Mouse (Mus musculus): ENCODE measurements around the gene Arhgap6. TPM values are rescaled to one million over a fixed set of nuclear protein-coding genes. Genes with fewer than 3 reads are reported as not detected.
A peak's percentile ranks its signal among the peaks of the same experiment; 100 is the strongest.

The Arhgap6 gene
- polyA plus RNA-seq, 1 experiment from 2014 or later: 16.5 TPM

GRCm38 (mm10) chrX:169123115-169123772 lies 328.3 kb downstream of the Arhgap6 start:
- peak overlapping the region; percentile 82 for H3K27ac ChIP-seq
- no peaks in the 10 kb centered on the region for H3K36me3 ChIP-seq (ENCODE audit: inconsistent target)
- 0 out of 2 replicates have a peak overlapping the region, but pooled peaks have one; percentile 3 for H3K4me3 ChIP-seq (ENCODE audit: inconsistent target)
- H3K79me2 ChIP-seq (ENCODE audit: inconsistent target): no peaks in the 10 kb centered on the region
- WGBS (ENCODE audit: missing documents): 26% methylated on average over 2 of the region's 4 CpGs

GRCm38 (mm10) chrX:169123773-169124151 lies 328.9 kb downstream of the Arhgap6 start:
- 16% methylated on average over 3 of the region's 3 CpGs for WGBS (ENCODE audit: missing documents)
- peak overlapping the region; percentile 82 for H3K27ac ChIP-seq

GRCm38 (mm10) chrX:169139758-169140157 lies 344.9 kb downstream of the Arhgap6 start:
- Histone ChIP-seq H3K27ac (no peak overlapping the region), H3K36me3 (ENCODE audit: inconsistent target) (no peaks in the 10 kb centered on the region), H3K4me3 (ENCODE audit: inconsistent target) (no peak overlapping the region), H3K79me2 (ENCODE audit: inconsistent target) (no peaks in the 10 kb centered on the region)
- 83% methylated on average over 7 of the region's 7 CpGs for WGBS (ENCODE audit: missing documents)

More at GRCm38 (mm10) chrX:169123773-169124151, 328.9 kb downstream of the Arhgap6 start:
- Histone ChIP-seq H3K79me2 (ENCODE audit: inconsistent target) (no peaks in the 10 kb centered on the region), H3K4me3 (ENCODE audit: inconsistent target) (0 out of 2 replicates have a peak overlapping the region, but pooled peaks have one; percentile 3), H3K36me3 (ENCODE audit: inconsistent target) (no peaks in the 10 kb centered on the region)

GRCm38 (mm10) chrX:169140467-169140866 lies 345.6 kb downstream of the Arhgap6 start:
- WGBS (ENCODE audit: missing documents): 94% methylated on average over 9 of the region's 9 CpGs
- Histone ChIP-seq H3K4me3 (ENCODE audit: inconsistent target) (no peak overlapping the region), H3K79me2 (ENCODE audit: inconsistent target) (no peaks in the 10 kb centered on the region), H3K27ac (no peak overlapping the region), H3K36me3 (ENCODE audit: inconsistent target) (no peaks in the 10 kb centered on the region)

- no peak overlapping the region for H3K4me3 ChIP-seq (ENCODE audit: inconsistent target)
- no peaks in the 10 kb centered on the region for H3K36me3 ChIP-seq (ENCODE audit: inconsistent target)
- no peaks in the 10 kb centered on the region for H3K79me2 ChIP-seq (ENCODE audit: inconsistent target)
- H3K27ac ChIP-seq: no peak overlapping the region
Observed at GRCm38 (mm10) chrX:169153805-169154204, 358.9 kb downstream of the Arhgap6 start.

- WGBS (ENCODE audit: missing documents): 58% methylated on average over 4 of the region's 6 CpGs
- no peaks in the 10 kb centered on the region for H3K79me2 ChIP-seq (ENCODE audit: inconsistent target)
- no peak overlapping the region for H3K27ac ChIP-seq
- no peaks in the 10 kb centered on the region for H3K36me3 ChIP-seq (ENCODE audit: inconsistent target)
- no peak overlapping the region for H3K4me3 ChIP-seq (ENCODE audit: inconsistent target)
Observed at GRCm38 (mm10) chrX:169158385-169158784, 363.5 kb downstream of the Arhgap6 start.

GRCm38 (mm10) chrX:169170981-169171380 lies 376.1 kb downstream of the Arhgap6 start:
- H3K79me2 ChIP-seq (ENCODE audit: inconsistent target): no peaks in the 10 kb centered on the region
- H3K4me3 ChIP-seq (ENCODE audit: inconsistent target): no peak overlapping the region
- WGBS (ENCODE audit: missing documents): 92% methylated on average over 2 of the region's 2 CpGs
- no peaks in the 10 kb centered on the region for H3K36me3 ChIP-seq (ENCODE audit: inconsistent target)
- no peak overlapping the region for H3K27ac ChIP-seq

GRCm38 (mm10) chrX:169173796-169174195 lies 378.9 kb downstream of the Arhgap6 start:
- Histone ChIP-seq H3K36me3 (ENCODE audit: inconsistent target) (no peaks in the 10 kb centered on the region), H3K79me2 (ENCODE audit: inconsistent target) (no peaks in the 10 kb centered on the region), H3K4me3 (ENCODE audit: inconsistent target) (no peak overlapping the region), H3K27ac (no peak overlapping the region)
- no CpG with 5 or more reads among the region's 1 CpGs for WGBS (ENCODE audit: missing documents)

GRCm38 (mm10) chrX:169178634-169179033 lies 383.7 kb downstream of the Arhgap6 start:
- WGBS (ENCODE audit: missing documents): 71% methylated on average over 1 of the region's 2 CpGs
- Histone ChIP-seq H3K79me2 (ENCODE audit: inconsistent target) (no peaks in the 10 kb centered on the region), H3K4me3 (ENCODE audit: inconsistent target) (no peak overlapping the region), H3K36me3 (ENCODE audit: inconsistent target) (no peaks in the 10 kb centered on the region), H3K27ac (no peak overlapping the region)

- Histone ChIP-seq H3K4me3 (ENCODE audit: inconsistent target) (no peak within 1 kb of the TSS), H3K79me2 (ENCODE audit: inconsistent target) (no peaks in the 10 kb centered on the region), H3K27ac (no peak within 1 kb of the TSS), H3K36me3 (ENCODE audit: inconsistent target) (no peaks in the 10 kb centered on the region)
- 93% methylated on average over 5 of the region's 5 CpGs for WGBS (ENCODE audit: missing documents)
Observed at GRCm38 (mm10) chrX:169187100-169187499, 392.2 kb downstream of the Arhgap6 start, which contains the start of gene Amelx. Gene Amelx (minus strand): TSS chrX:169187200.

GRCm38 (mm10) chrX:169210019-169210418 lies 415.1 kb downstream of the Arhgap6 start:
- WGBS (ENCODE audit: missing documents): 83% methylated on average over 3 of the region's 3 CpGs
- H3K36me3 ChIP-seq (ENCODE audit: inconsistent target): no peaks in the 10 kb centered on the region
- H3K27ac ChIP-seq: no peak overlapping the region
- H3K4me3 ChIP-seq (ENCODE audit: inconsistent target): no peak overlapping the region
- no peaks in the 10 kb centered on the region for H3K79me2 ChIP-seq (ENCODE audit: inconsistent target)

GRCm38 (mm10) chrX:169220064-169220463 lies 425.2 kb downstream of the Arhgap6 start:
- no peaks in the 10 kb centered on the region for H3K79me2 ChIP-seq (ENCODE audit: inconsistent target)
- WGBS (ENCODE audit: missing documents): 59% methylated on average over 7 of the region's 8 CpGs
- no peak overlapping the region for H3K4me3 ChIP-seq (ENCODE audit: inconsistent target)
- no peak overlapping the region for H3K27ac ChIP-seq
- no peaks in the 10 kb centered on the region for H3K36me3 ChIP-seq (ENCODE audit: inconsistent target)

GRCm38 (mm10) chrX:169222357-169223062 lies 427.6 kb downstream of the Arhgap6 start:
- no peak overlapping the region for H3K4me3 ChIP-seq (ENCODE audit: inconsistent target)
- no peaks in the 10 kb centered on the region for H3K36me3 ChIP-seq (ENCODE audit: inconsistent target)
- H3K79me2 ChIP-seq (ENCODE audit: inconsistent target): no peaks in the 10 kb centered on the region
- H3K27ac ChIP-seq: no peak overlapping the region
- WGBS (ENCODE audit: missing documents): 94% methylated on average over 3 of the region's 3 CpGs

GRCm38 (mm10) chrX:169255915-169256314 lies 461.0 kb downstream of the Arhgap6 start:
- Histone ChIP-seq H3K4me3 (ENCODE audit: inconsistent target) (no peak overlapping the region), H3K27ac (no peak overlapping the region), H3K79me2 (ENCODE audit: inconsistent target) (no peaks in the 10 kb centered on the region), H3K36me3 (ENCODE audit: inconsistent target) (no peaks in the 10 kb centered on the region)
- 86% methylated on average over 1 of the region's 1 CpGs for WGBS (ENCODE audit: missing documents)

- Histone ChIP-seq H3K79me2 (ENCODE audit: inconsistent target) (no peaks in the 10 kb centered on the region), H3K27ac (no peak overlapping the region), H3K4me3 (ENCODE audit: inconsistent target) (no peak overlapping the region), H3K36me3 (ENCODE audit: inconsistent target) (no peaks in the 10 kb centered on the region)
Observed at GRCm38 (mm10) chrX:169256741-169257140, 461.8 kb downstream of the Arhgap6 start.

All from macrophage (primary cell).